Mouse (Mus musculus): ENCODE results near the gene Ccdc40. TPM values are rescaled to one million over a fixed set of nuclear protein-coding genes. Genes with fewer than 3 reads are reported as not detected.

Gene Ccdc40
- polyA plus RNA-seq, 1 experiment from 2014 or later = 7.6 TPM

DNA sequence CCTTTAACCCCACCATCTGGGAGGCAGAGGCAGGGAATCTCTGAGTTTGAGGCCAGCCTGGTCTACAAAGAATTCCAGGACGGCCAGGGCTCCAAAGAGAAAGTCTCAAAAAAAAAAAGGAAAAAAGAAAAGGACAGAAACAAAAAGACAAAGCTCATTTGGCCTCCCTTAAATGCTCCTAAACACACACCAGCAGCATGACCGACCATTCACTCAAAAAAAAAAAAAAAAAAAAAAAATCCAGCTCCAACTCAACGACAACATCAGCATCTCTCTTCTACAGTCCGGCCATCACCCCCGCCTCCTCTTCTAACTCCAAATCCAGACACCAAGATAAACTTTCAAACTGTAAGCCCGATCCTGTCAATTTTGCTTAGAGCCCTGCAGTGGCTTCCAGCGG lies 70.5 kb downstream of the Ccdc40 start:
- H3K27me3 ChIP-seq (replicated peaks; ENCODE audit: control insufficient read depth, insufficient read depth, low read length) = no peaks in the 10 kb centered on the region
- peaks cover 9% of the 10 kb centered on the region for H3K4me1 ChIP-seq (ENCODE audit: control insufficient read depth, insufficient read depth, low read length)
- H3K27ac ChIP-seq (replicated peaks; ENCODE audit: low read depth, low read length) = peak overlapping the region; percentile 91; the same call in 1 of the 2 replicates
- peak overlapping the region; percentile 93 for H3K4me3 ChIP-seq (ENCODE audit: low read depth, low read length)
- peak overlapping the region; percentile 99 for H3K9ac ChIP-seq (ENCODE audit: low read depth, low read length)
- 14% methylated on average over 7 of the region's 7 CpGs for WGBS
- peaks cover 45% of the 10 kb centered on the region for H3K36me3 ChIP-seq (ENCODE audit: control insufficient read depth, insufficient read depth, low read length)
- DNase-seq (ENCODE audit: low spot score) (no peak), ATAC-seq (ENCODE audit: low read depth) (no peak)
- peak overlapping the region; percentile 85 for H3K4me2 ChIP-seq (ENCODE audit: low read depth, low read length)
- H3K9me3 ChIP-seq (ENCODE audit: control insufficient read depth, low read length) = no peaks in the 10 kb centered on the region

- Histone ChIP-seq H3K9me3 (ENCODE audit: control insufficient read depth, low read length) (no peaks in the 10 kb centered on the region), H3K4me2 (ENCODE audit: low read depth, low read length) (peak within 1 kb of the TSS; percentile 95), H3K4me3 (ENCODE audit: low read depth, low read length) (peak within 1 kb of the TSS; percentile 93), H3K27me3 (replicated peaks; ENCODE audit: control insufficient read depth, insufficient read depth, low read length) (no peaks in the 10 kb centered on the region), H3K9ac (ENCODE audit: low read depth, low read length) (peak within 1 kb of the TSS; percentile 99), H3K27ac (replicated peaks; ENCODE audit: low read depth, low read length) (peak within 1 kb of the TSS; percentile 91), H3K36me3 (ENCODE audit: control insufficient read depth, insufficient read depth, low read length) (peaks cover 38% of the 10 kb centered on the region), H3K4me1 (ENCODE audit: control insufficient read depth, insufficient read depth, low read length) (peaks cover 9% of the 10 kb centered on the region)
- DNase-seq (ENCODE audit: low spot score) = peak; percentile 98
- WGBS = under 1% methylated on average over 51 of the region's 89 CpGs
- ATAC-seq (ENCODE audit: low read depth) = peak; percentile 96
Measured at GRCm38 (mm10) chr11:119299391-119300245, 71.2 kb downstream of the Ccdc40 start, which contains the start of gene Eif4a3. Gene Eif4a3, minus strand, starts transcription at chr11:119300089.

- no peaks in the 10 kb centered on the region for H3K9me3 ChIP-seq (ENCODE audit: control insufficient read depth, low read length)
- no peak for DNase-seq (ENCODE audit: low spot score)
- H3K27me3 ChIP-seq (replicated peaks; ENCODE audit: control insufficient read depth, insufficient read depth, low read length) = no peaks in the 10 kb centered on the region
- peaks cover 9% of the 10 kb centered on the region for H3K4me1 ChIP-seq (ENCODE audit: control insufficient read depth, insufficient read depth, low read length)
- H3K4me2 ChIP-seq (ENCODE audit: low read depth, low read length) = peak overlapping the region; percentile 95
- peak overlapping the region; percentile 99 for H3K9ac ChIP-seq (ENCODE audit: low read depth, low read length)
- peak overlapping the region; percentile 91 for H3K27ac ChIP-seq (replicated peaks; ENCODE audit: low read depth, low read length)
- 2% methylated on average over 21 of the region's 31 CpGs for WGBS
- peak; percentile 4 for ATAC-seq (ENCODE audit: low read depth)
- peak overlapping the region; percentile 93 for H3K4me3 ChIP-seq (ENCODE audit: low read depth, low read length)
- peaks cover 31% of the 10 kb centered on the region for H3K36me3 ChIP-seq (ENCODE audit: control insufficient read depth, insufficient read depth, low read length)
Measured at GRCm38 (mm10) chr11:119300246-119300935, 72.0 kb downstream of the Ccdc40 start.

GRCm38 (mm10) chr11:119300986-119301385 lies 72.6 kb downstream of the Ccdc40 start:
- Histone ChIP-seq H3K27me3 (replicated peaks; ENCODE audit: control insufficient read depth, insufficient read depth, low read length) (no peaks in the 10 kb centered on the region), H3K4me2 (ENCODE audit: low read depth, low read length) (peak overlapping the region; percentile 95; the same call in 1 of the 2 replicates), H3K27ac (replicated peaks; ENCODE audit: low read depth, low read length) (no peak overlapping the region), H3K4me3 (ENCODE audit: low read depth, low read length) (no peak overlapping the region; the same call in 1 of the 2 replicates), H3K9ac (ENCODE audit: low read depth, low read length) (peak overlapping the region; percentile 99), H3K9me3 (ENCODE audit: control insufficient read depth, low read length) (no peaks in the 10 kb centered on the region), H3K4me1 (ENCODE audit: control insufficient read depth, insufficient read depth, low read length) (peaks cover 9% of the 10 kb centered on the region), H3K36me3 (ENCODE audit: control insufficient read depth, insufficient read depth, low read length) (peaks cover 25% of the 10 kb centered on the region)
- DNase-seq (ENCODE audit: low spot score) (no peak), ATAC-seq (ENCODE audit: low read depth) (no peak)
- WGBS = 28% methylated on average over 2 of the region's 2 CpGs

DNA sequence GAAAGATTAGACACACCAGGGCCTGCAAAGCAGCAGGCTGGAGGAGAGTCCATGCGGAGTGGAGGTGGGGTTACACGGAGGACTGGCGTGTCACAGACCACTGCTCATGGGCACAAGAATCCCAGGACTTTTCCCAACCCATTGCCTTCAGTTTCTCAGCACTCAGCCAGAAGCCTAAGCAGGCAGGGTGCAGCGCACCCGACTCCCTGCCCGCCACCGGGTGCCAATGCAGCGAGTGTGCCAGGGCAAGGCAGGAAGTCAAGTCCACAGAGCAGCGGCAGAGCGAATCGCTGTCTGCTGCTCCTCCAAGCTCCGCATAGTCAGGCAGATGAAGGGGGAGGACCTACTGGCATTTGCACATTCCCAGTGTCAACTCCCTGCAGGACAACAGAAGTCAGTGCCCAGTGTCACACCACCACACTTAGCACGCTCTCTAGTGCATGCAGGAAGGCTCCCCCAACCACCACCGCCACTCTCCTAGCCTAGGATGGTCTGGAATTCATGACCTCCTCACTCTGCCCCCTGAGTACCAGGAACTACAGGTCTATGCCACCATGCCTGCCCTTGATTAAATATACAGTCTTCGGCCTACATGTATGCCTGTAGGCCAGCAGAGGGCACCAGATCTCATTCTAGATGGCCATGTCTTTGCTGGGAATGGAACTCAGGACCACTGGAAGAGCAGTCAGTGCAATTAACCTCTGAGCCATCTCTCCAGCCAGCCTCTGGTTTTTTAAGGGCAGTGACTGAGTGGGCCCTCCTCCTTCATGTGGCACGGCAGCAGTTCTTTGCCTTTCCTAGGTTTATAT lies 76.7 kb downstream of the Ccdc40 start:
- ATAC-seq (ENCODE audit: low read depth) (no peak), DNase-seq (ENCODE audit: low spot score) (peak; percentile 67)
- 35% methylated on average over 10 of the region's 16 CpGs for WGBS
- H3K4me2 ChIP-seq (ENCODE audit: low read depth, low read length) = no peak overlapping the region
- H3K27ac ChIP-seq (replicated peaks; ENCODE audit: low read depth, low read length) = no peak overlapping the region
- no peaks in the 10 kb centered on the region for H3K36me3 ChIP-seq (ENCODE audit: control insufficient read depth, insufficient read depth, low read length)
- 0 out of 2 replicates have a peak, but pooled peaks cover 6% of the 10 kb centered on the region for H3K4me1 ChIP-seq (ENCODE audit: control insufficient read depth, insufficient read depth, low read length)
- H3K4me3 ChIP-seq (ENCODE audit: low read depth, low read length) = no peak overlapping the region
- H3K27me3 ChIP-seq (replicated peaks; ENCODE audit: control insufficient read depth, insufficient read depth, low read length) = no peaks in the 10 kb centered on the region
- H3K9me3 ChIP-seq (ENCODE audit: control insufficient read depth, low read length) = no peaks in the 10 kb centered on the region
- H3K9ac ChIP-seq (ENCODE audit: low read depth, low read length) = no peak overlapping the region

- no peak for ATAC-seq (ENCODE audit: low read depth)
- Histone ChIP-seq H3K4me3 (ENCODE audit: low read depth, low read length) (no peak overlapping the region), H3K9ac (ENCODE audit: low read depth, low read length) (no peak overlapping the region), H3K4me1 (ENCODE audit: control insufficient read depth, insufficient read depth, low read length) (0 out of 2 replicates have a peak, but pooled peaks cover 6% of the 10 kb centered on the region), H3K27me3 (replicated peaks; ENCODE audit: control insufficient read depth, insufficient read depth, low read length) (no peaks in the 10 kb centered on the region), H3K4me2 (ENCODE audit: low read depth, low read length) (no peak overlapping the region), H3K9me3 (ENCODE audit: control insufficient read depth, low read length) (no peaks in the 10 kb centered on the region), H3K36me3 (ENCODE audit: control insufficient read depth, insufficient read depth, low read length) (no peaks in the 10 kb centered on the region), H3K27ac (replicated peaks; ENCODE audit: low read depth, low read length) (no peak overlapping the region)
- WGBS = 48% methylated on average over 13 of the region's 13 CpGs
- DNase-seq (ENCODE audit: low spot score) = peak; percentile 32
Measured at GRCm38 (mm10) chr11:119306762-119307657, 78.6 kb downstream of the Ccdc40 start.

DNA sequence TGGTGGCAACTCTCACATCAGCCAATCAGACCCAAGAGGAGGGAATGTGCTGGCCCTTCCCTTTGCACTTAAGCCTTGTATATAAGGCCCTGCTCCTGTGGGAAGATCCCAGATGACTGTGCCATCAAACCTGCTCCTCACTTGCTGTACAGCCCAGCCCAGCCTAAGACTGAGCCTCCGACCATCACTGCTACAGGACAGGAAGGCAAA lies 79.2 kb downstream of the Ccdc40 start, which contains the start of gene Card14:
Card14 (plus strand) TSS at position 111 of the 210 bp plus-strand sequence.
- ATAC-seq (ENCODE audit: low read depth) = no peak
- no peak within 1 kb of the TSS for H3K27ac ChIP-seq (replicated peaks; ENCODE audit: low read depth, low read length)
- 14% methylated on average over 1 of the region's 1 CpGs for WGBS
- H3K4me2 ChIP-seq (ENCODE audit: low read depth, low read length) = peak within 1 kb of the TSS; percentile 10; the same call in 1 of the 2 replicates
- DNase-seq (ENCODE audit: low spot score) = no peak
- 0 out of 2 replicates have a peak, but pooled peaks cover 6% of the 10 kb centered on the region for H3K4me1 ChIP-seq (ENCODE audit: control insufficient read depth, insufficient read depth, low read length)
- no peak within 1 kb of the TSS for H3K4me3 ChIP-seq (ENCODE audit: low read depth, low read length)
- no peaks in the 10 kb centered on the region for H3K27me3 ChIP-seq (replicated peaks; ENCODE audit: control insufficient read depth, insufficient read depth, low read length)
- no peaks in the 10 kb centered on the region for H3K36me3 ChIP-seq (ENCODE audit: control insufficient read depth, insufficient read depth, low read length)
- peak within 1 kb of the TSS; percentile 42; the same call in 1 of the 2 replicates for H3K9ac ChIP-seq (ENCODE audit: low read depth, low read length)
- H3K9me3 ChIP-seq (ENCODE audit: control insufficient read depth, low read length) = no peaks in the 10 kb centered on the region
